Mouse (Mus musculus) liver, embryonic 14.5 days (tissue): ENCODE results near the gene Cacng7.

Experiments
- CTCF ChIP-seq: IDR thresholded peaks from 2 replicates; pipeline ENCODE4 v1.5.1; 2016; ENCODE audit warnings: antibody characterized with exemption, low read depth, control low read depth
- EP300 ChIP-seq: IDR thresholded peaks from 2 replicates; pipeline ENCODE4 v1.6.1; 2016; ENCODE audit warnings: antibody characterized with exemption, low read depth

DNA sequence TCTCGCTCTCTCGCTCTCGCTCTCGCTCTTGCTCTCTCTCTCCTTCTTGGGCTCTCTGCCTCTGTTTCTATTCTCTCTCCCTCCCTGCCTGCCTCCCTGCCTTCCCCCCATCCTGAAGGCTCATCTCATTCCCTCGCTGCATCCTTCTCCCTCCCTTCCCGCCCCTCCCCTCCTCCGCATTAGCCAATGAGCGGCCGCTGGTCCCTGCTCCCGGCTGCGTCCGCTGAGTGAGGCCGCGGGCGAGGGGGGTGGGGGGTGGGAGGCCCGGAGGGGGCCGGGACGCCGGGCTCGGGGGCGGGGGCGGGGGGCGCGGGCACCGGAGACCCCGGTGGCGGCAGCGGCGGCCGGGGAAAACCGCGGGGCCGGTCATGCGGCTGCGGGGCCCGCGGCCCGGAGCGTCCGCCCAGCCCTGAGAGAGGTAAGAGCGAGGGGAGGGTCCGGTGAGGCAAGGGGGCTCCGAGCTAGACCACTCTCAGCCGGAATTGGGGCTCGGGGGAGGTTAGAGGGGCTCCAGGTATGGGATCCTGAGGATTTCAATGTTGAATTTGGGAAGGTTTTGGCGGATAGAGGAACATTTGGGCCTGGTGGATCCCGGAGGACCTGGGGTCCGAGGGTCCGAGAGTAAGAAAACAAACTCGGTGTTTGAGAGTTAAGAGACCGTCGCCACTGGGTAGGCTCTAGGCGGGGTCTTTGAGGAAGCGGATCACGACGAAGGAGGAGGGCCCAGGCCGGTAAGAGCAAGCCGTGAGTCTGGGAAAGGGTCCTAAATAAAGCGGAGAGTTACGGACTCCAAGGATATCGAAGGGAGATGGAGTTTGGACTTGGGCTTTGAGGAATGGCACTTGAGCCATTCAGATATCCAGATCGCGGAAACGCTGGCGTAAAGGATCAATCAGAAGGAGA, at the start of gene Cacng7:
- TF ChIP-seq CTCF (no peak), EP300 (no peak)
